Mouse (Mus musculus): ENCODE measurements around the gene Tm7sf3.
"Not testable (repeated sequence)": the region's sequence is repeated elsewhere in the genome, so short reads cannot be mapped to it uniquely, and the experiment has no call there.

The Tm7sf3 gene

GRCm38 (mm10) chr6:146615891-146616290, 26.7 kb downstream of the Tm7sf3 start:
- DNase-seq (ENCODE audit: inconsistent age in 2 of 2, low spot score in 1 of 2) = no peak

DNA sequence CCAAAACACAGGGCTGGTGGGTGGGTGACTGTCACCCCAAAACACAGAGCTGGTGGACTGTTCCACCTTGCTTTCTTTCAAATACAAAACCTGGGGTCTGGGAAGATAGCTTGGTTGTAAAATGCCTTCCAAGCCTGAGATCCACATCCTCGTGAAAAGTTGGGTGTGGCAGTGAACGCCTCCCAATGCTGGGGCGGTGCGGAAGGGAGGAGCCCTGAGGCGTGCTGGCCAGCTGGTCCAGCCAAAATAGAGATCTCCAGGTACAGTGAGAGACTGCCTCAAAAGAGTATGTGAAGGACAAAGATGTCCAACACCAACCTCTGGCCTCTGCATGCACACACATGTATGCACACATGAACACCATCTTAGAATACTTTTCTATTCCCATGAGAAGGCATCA, 28.1 kb downstream of the Tm7sf3 start:
- DNase-seq (ENCODE audit: inconsistent age in 2 of 2, low spot score in 1 of 2) = no peak

GRCm38 (mm10) chr6:146613907-146614306, 28.7 kb downstream of the Tm7sf3 start:
- no peak for DNase-seq (ENCODE audit: inconsistent age in 2 of 2, low spot score in 1 of 2)

- DNase-seq (ENCODE audit: inconsistent age in 2 of 2, low spot score in 1 of 2) = no peak
Measured at GRCm38 (mm10) chr6:146612736-146613135, 29.9 kb downstream of the Tm7sf3 start.

- DNase-seq (ENCODE audit: inconsistent age in 2 of 2, low spot score in 1 of 2) = no peak
Measured at GRCm38 (mm10) chr6:146611897-146612296, 30.7 kb downstream of the Tm7sf3 start.

- DNase-seq (ENCODE audit: inconsistent age in 2 of 2, low spot score in 1 of 2) = no peak
Measured at GRCm38 (mm10) chr6:146611385-146611784, 31.2 kb downstream of the Tm7sf3 start.

DNA sequence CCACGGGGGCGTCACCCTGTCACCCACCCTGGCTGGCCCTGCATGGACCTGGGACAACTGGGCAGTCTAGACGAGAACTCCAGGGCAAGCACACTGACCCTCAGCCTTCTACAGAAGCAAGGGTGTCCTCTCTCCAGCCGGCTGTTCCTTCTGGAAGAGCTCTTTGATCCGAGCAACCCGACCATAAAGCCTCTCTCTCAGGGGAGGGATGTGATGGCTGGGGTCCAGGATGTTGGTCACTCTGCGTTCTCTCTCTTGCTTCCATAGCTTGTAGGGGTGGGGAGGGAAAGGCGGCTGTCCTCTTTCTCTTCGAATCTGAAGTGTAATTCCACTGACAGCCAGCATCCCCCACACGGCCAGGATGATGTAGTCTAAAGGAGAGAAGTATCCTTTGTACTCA, 39.0 kb downstream of the Tm7sf3 start:
- DNase-seq (ENCODE audit: inconsistent age in 2 of 2, low spot score in 1 of 2) = peak in 1 of 2 experiments; percentile 33

DNA sequence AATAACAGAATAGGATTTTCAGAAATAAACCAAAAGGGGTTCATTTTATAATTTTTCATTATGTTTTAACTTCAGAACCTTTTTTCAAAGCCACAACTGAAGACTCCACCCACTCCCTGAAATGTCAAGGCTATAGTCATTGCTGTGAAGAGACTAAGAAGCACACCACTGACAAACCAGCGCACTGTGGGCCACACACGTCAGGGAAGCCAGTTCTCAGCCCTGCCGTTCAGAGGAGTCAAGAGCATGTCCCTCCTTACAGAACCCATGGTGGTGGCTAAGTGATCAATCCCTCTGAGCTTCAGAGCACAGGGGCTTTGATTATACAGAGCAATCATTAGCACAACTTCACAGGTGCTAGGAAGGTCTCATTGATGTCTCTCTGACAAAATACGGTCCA, 40.0 kb downstream of the Tm7sf3 start:
- DNase-seq (ENCODE audit: inconsistent age in 2 of 2, low spot score in 1 of 2) = peak; percentile 70 to 83

GRCm38 (mm10) chr6:146585134-146585533, 57.5 kb downstream of the Tm7sf3 start:
- DNase-seq (ENCODE audit: inconsistent age in 2 of 2, low spot score in 1 of 2) = no peak

- no peak for DNase-seq (ENCODE audit: inconsistent age in 2 of 2, low spot score in 1 of 2)
Measured at GRCm38 (mm10) chr6:146583366-146584046, 59.1 kb downstream of the Tm7sf3 start.

DNA sequence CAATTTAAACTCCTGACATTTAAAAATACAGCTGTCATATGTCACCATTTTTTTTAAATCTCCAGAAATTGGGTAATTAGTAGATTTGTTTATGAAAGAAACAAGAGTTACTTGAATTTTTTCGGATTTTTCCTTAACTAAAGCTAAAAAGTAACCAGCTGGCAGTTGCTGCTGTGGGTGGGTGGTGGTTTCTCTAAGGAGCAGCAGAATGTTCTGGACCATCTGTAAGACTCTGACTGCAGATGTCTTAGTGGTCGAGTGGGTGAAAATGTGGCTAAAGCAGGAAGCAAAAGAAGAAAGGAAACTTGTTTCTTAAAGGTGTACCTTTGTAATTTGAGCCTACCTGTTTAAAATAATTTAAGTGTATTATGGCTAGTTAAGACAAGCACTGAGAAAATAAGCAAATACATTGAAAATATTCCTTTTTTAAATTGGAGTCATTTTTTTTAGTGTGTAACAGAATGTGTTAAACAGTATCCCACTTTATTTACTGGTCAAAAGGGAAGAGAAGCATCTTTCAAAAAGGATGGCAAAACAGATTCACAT, 62.2 kb downstream of the Tm7sf3 start:
- DNase-seq (ENCODE audit: inconsistent age in 2 of 2, low spot score in 1 of 2) = no peak

- peak; percentile 23 to 73 for DNase-seq (ENCODE audit: inconsistent age in 2 of 2, low spot score in 1 of 2)
Measured at GRCm38 (mm10) chr6:146578586-146578985, 64.0 kb downstream of the Tm7sf3 start.

DNA sequence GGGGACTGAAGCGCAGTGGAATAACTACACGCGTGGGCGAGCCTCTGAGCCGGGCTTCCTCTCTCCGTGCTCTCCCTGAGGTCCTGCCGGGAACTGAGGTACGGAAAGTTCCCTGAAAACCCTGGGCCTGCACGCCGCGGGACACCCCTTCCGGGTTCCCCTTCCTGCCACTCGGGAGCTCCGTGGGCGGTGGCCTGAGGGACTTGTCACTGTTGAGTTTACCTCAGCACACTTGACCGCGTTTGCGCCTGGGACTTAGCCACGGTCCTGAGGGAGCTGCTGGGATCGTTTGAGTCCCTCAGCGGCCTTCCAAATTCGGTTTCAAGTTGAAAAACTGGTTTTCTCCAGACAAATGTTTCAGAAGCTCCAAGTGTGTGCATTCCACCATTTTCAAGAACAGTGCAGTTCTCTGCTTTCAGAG, 64.5 kb downstream of the Tm7sf3 start:
- DNase-seq (ENCODE audit: inconsistent age in 2 of 2, low spot score in 1 of 2) = peak; percentile 84 to 94

DNA sequence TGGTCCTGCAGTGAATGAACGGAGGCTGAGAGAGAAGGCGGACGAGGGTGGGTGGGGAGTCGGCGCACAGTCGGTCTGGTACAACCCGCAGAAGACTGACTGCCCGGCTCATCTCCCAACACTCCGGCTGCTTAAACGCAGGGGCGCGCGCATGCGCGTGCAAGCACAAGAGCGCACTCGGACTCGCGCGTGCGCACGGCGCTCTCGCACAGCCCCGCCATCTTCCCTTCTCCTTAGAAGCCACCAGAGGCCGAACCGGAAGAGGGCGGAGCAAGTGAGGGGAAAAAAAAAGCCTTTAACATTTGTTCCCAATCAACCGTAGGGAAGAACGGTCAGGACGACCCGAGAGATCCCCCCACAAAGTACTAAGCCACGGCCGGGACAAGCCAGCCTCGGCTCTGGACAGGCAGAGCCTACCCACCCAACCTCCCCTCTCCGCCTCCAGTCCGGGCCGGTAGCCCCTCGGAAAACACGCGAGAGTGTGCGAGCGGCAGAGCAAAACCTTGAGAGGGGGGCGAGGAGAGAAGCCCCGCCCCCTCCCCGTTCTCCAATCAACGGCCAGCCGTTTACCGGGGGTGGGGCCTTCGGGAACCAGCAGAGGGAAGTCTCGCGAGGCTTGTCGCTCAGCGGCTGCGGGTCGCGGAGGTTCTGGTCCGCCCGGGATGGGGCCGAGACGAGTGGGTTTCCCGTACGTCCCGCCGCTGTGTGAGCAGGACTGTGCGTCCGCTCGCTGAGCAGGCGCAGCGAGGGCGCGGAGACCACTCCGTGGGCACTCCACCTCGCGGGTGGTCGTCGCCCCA, 65.1 kb downstream of the Tm7sf3 start, which contains the start of gene Ints13:
Ints13 (minus strand) TSS at position 526 of the 800 bp plus-strand sequence.
- peak; percentile 98 to 99 for DNase-seq (ENCODE audit: inconsistent age in 2 of 2, low spot score in 1 of 2)

- DNase-seq (ENCODE audit: inconsistent age in 2 of 2, low spot score in 1 of 2) = no peak
Measured at GRCm38 (mm10) chr6:146576903-146577302, 65.7 kb downstream of the Tm7sf3 start, which contains the start of gene Fgfr1op2. Gene Fgfr1op2, plus strand, starts transcription at chr6:146577203.

GRCm38 (mm10) chr6:146572073-146572472, 70.6 kb downstream of the Tm7sf3 start:
- DNase-seq (ENCODE audit: inconsistent age in 2 of 2, low spot score in 1 of 2) = no peak

DNA sequence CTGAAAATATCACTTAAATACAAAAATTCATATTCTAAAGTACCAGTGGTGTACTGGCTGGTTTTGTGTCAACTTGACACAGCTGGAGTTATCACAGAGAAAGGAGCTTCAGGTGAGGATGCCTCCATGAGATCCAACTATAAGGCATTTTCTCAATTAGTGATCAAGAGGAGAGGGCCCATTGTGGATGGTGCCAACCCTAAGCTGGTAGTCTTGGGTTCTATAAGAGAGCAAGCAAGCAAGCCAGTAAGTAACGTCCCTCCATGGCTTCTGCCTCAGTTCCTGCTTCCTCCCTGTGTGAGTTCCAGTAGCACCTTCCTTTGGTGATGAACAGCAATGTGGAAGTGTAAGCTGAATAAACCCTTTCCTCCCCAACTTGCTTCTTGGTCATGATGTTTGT, 80.2 kb downstream of the Tm7sf3 start:
- DNase-seq (ENCODE audit: inconsistent age in 2 of 2, low spot score in 1 of 2) = not testable (repeated sequence)

Data from adrenal gland, adult (tissue).